Mouse (Mus musculus) cerebral cortex, adult 2 months (tissue): ENCODE data around the gene Foxj1.

Experiments used
- WGBS: fragments of 180-500 bp; shearing (Covaris S2); methylation state at CpG from one replicate; pipeline ENCODE4 v1.1.7; 2018; 5-methylcytosine and 5-hydroxymethylcytosine counted together

Foxj1 gene

GRCm38 (mm10) chr11:116342069-116342791, 7.0 kb upstream of the Foxj1 start:
- 66% methylated on average over 25 of the region's 25 CpGs for WGBS

GRCm38 (mm10) chr11:116337531-116337930, 2.3 kb upstream of the Foxj1 start:
- WGBS: 85% methylated on average over 6 of the region's 6 CpGs

- WGBS: 60% methylated on average over 12 of the region's 12 CpGs
Measured at GRCm38 (mm10) chr11:116337000-116337399, 1.8 kb upstream of the Foxj1 start.

GRCm38 (mm10) chr11:116336393-116336792, 1.2 kb upstream of the Foxj1 start:
- WGBS: 61% methylated on average over 4 of the region's 4 CpGs

- WGBS: 27% methylated on average over 26 of the region's 26 CpGs
Measured at GRCm38 (mm10) chr11:116334417-116334782, 799 bp downstream of the Foxj1 start.

- 35% methylated on average over 31 of the region's 31 CpGs for WGBS
Measured at GRCm38 (mm10) chr11:116333526-116334416, 1.4 kb downstream of the Foxj1 start.

- 84% methylated on average over 3 of the region's 3 CpGs for WGBS
Measured at GRCm38 (mm10) chr11:116332983-116333270, 2.3 kb downstream of the Foxj1 start.

- WGBS: 53% methylated on average over 19 of the region's 19 CpGs
Measured at GRCm38 (mm10) chr11:116332232-116332982, 2.8 kb downstream of the Foxj1 start.

- whole genome bisulfite sequencing: 68% methylated on average over 7 of the region's 7 CpGs
Measured at GRCm38 (mm10) chr11:116330211-116330518, 5.0 kb downstream of the Foxj1 start.

GRCm38 (mm10) chr11:116329314-116330210, 5.6 kb downstream of the Foxj1 start:
- 60% methylated on average over 18 of the region's 18 CpGs for WGBS

GRCm38 (mm10) chr11:116326963-116327603, 8.1 kb downstream of the Foxj1 start:
- 85% methylated on average over 7 of the region's 7 CpGs for WGBS

GRCm38 (mm10) chr11:116318719-116319659, 16.2 kb downstream of the Foxj1 start:
- WGBS: 3% methylated on average over 41 of the region's 41 CpGs

- 60% methylated on average over 8 of the region's 8 CpGs for WGBS
Measured at GRCm38 (mm10) chr11:116312359-116312758, 22.8 kb downstream of the Foxj1 start.

GRCm38 (mm10) chr11:116311169-116311568, 24.0 kb downstream of the Foxj1 start:
- WGBS: 15% methylated on average over 8 of the region's 8 CpGs

- 84% methylated on average over 3 of the region's 3 CpGs for WGBS
Measured at GRCm38 (mm10) chr11:116309601-116310000, 25.6 kb downstream of the Foxj1 start.

- WGBS: 93% methylated on average over 12 of the region's 12 CpGs
Measured at GRCm38 (mm10) chr11:116307762-116308531, 27.3 kb downstream of the Foxj1 start.

- 72% methylated on average over 10 of the region's 10 CpGs for WGBS
Measured at GRCm38 (mm10) chr11:116307019-116307725, 28.0 kb downstream of the Foxj1 start, which contains the start of gene Exoc7. Gene Exoc7, minus strand, starts transcription at chr11:116307233.
